Mouse (Mus musculus): Measurements from ENCODE around the gene Mpp1.
"Not testable (repeated sequence)": the region's sequence is repeated elsewhere in the genome, so short reads cannot be mapped to it uniquely, and the experiment has no call there.

The Mpp1 gene

GRCm38 (mm10) chrX:75130467-75131160 lies at the start of gene Mpp1:
Gene Mpp1 (minus strand): TSS chrX:75131016.
- in situ Hi-C loops (cut with MboI, MseI): no loop called here

DNA sequence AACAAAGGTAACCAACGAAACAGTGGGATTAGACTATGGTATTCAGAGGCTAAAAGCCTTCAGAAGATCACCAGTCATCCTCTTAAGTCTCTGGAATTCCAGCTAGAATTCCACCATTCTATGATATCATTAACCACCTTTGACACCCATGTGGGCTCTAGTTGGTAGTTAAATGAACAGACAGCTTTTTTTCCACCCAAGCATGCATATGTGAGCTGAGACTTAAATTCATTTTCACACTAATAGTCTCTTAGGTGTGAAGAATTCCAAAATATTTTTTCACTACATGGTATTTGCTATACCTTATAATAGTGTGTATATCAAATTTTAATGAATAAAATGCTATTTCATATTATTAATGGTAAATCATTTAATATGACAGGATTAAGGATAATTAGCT lies 32.9 kb upstream of the Mpp1 start, which contains the start of gene Smim9:
Gene Smim9, minus strand, starts transcription at position 101 of the 400 bp plus-strand sequence.
- in situ Hi-C loops (cut with MboI, MseI): no loop called here

DNA sequence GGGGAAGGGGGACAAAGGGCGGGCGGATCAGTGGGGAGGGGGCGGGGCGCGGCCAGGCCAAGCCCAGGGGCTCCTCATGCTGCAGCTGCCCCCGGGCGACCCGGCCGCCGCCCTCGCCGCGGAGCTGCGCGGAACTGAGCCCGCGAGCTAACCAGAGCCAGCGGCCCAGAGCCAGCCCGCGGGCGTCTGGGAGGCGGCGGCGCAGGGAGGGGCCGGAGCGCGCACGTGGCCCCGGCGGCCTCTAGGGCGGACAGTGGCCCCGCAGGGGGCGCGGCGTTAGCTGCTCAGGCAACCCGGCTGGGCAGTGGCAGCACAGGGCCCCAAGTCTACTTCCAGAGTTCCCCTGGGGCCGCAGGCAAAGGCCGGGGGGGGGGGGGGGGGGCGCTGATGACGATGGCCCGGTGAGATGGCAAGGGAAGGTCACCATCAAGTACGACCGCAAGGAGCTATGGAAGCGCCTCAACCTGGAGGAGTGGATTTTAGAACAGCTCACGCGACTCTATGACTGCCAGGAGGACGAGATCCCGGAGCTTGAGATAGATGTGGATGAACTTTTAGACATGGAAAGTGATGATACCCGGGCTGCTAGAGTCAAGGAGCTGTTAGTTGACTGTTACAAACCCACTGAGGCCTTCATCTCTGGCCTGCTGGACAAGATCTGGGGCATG lies 24.9 kb upstream of the Mpp1 start:
- in situ Hi-C loops (cut with MboI, MseI): no loop called here

GRCm38 (mm10) chrX:75152249-75152648 lies 21.4 kb upstream of the Mpp1 start:
- in situ Hi-C loops (cut with MboI, MseI): no loop called here

GRCm38 (mm10) chrX:75150304-75150703 lies 19.5 kb upstream of the Mpp1 start:
- in situ Hi-C loops (cut with MboI, MseI): no loop called here

DNA sequence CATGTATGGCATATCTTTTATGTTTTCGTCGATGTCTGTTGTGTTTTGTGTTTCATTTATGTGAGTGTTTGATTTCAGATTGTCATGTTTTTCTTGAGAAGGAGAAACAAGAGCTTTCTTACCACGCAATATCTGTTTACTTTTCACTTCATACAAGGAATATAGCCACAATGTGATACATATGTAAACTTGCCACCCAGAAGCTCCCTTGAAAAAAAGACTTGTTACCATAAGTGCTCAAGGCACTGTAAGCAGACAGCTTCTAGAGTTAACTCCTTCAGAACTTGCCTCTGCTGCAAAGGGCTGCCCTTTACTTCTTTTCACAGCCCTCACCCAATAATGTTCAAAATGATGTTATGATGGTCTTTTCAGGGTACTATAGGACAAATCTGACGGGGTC lies 17.6 kb upstream of the Mpp1 start:
- in situ Hi-C loops (cut with MboI, MseI): no loop called here

- in situ Hi-C loops (cut with MboI, MseI): not testable (repeated sequence)
Observed at GRCm38 (mm10) chrX:75143124-75143555, 12.3 kb upstream of the Mpp1 start.

GRCm38 (mm10) chrX:75138182-75138581 lies 7.4 kb upstream of the Mpp1 start:
- in situ Hi-C loops (cut with MboI, MseI): no loop called here

DNA sequence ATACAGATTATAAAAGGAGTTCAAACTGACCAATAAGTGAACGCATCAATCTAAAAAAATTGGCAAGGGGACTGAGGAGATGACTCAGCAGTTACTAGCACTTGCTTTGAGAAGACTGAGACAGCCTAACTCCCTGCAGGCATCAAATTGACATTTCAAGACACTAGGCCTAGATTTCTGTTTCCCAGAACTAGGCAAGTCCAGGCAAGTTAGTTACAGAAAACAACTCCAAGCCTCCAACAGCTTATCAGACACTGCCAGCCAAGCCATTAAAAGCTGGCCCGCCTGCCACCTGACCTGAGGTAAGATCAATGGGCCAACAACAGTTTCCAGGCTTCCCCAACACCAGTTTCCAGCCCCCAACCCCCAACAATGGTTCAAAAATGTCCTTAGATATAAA lies 6.9 kb upstream of the Mpp1 start:
- in situ Hi-C loops (cut with MboI, MseI): no loop called here

- in situ Hi-C loops (cut with MboI, MseI): no loop called here
Observed at GRCm38 (mm10) chrX:75136938-75137337, 6.1 kb upstream of the Mpp1 start.

GRCm38 (mm10) chrX:75129474-75129873 lies 1.3 kb downstream of the Mpp1 start:
- in situ Hi-C loops (cut with MboI, MseI): loop anchor here in 1 of 2 experiments (10.0 kb wide), 1 partner anchor 1435 kb away; no protein-coding TSS in a partner anchor

DNA sequence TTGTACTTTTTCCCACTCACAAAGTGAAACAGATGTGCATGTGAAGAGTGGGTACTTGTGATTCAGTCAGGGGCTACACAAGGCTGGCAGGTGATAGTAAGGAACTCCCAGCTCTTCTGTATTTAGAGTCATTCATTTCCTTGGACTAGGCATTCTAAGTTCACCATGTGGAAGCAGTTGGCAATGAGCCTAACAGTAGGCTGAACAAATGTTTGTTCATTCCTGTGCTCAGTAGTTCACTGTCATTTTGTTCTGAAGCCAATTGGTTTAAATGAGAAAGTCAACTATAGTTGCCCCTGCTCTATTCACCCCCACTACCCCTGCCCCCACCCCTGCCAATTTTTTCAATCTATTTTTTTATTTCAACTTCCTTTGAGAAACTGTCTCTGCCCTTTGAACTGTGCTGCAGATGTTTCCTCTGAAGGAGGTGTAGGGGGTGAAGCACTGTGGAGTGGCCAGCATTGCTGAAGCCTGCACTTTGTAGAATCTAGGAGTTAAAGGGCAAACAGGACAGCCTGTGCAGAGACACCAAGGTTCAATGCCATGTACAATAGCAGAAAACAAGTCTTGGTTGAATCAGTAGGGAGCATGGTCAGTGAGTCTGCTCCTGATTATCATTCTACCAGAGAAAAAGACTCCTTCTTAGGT lies 2.4 kb downstream of the Mpp1 start:
- in situ Hi-C loops (cut with MboI, MseI): loop anchor here in 1 of 2 experiments (10.0 kb wide), 1 partner anchor 1434 kb away; no protein-coding TSS in a partner anchor

DNA sequence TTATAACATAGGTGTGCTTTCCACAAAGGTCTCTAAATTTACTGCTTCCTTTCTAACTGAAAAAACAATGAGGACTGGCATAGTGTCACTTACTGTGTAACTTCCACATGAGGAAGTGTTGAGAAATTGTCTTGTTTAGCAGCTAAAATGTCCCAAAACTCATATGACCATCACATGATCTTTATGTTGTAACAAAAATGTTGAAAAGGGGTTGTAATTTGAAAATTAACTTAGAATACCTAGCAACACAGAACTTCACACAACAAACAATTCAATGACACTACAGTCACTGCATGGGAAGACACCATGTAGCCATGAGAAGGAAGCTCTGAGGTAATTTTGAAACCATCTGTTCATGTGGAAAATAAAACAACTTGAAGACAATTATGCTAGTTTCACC lies 3.9 kb downstream of the Mpp1 start:
- in situ Hi-C loops (cut with MboI, MseI): loop anchor here in 1 of 2 experiments (10.0 kb wide), 1 partner anchor 1432 kb away; no protein-coding TSS in a partner anchor

GRCm38 (mm10) chrX:75125606-75126005 lies 5.2 kb downstream of the Mpp1 start:
- in situ Hi-C loops (cut with MboI, MseI): loop anchor here in 1 of 2 experiments (10.0 kb wide), 1 partner anchor 1431 kb away; no protein-coding TSS in a partner anchor

- in situ Hi-C loops (cut with MboI, MseI): no loop called here
Observed at GRCm38 (mm10) chrX:75115550-75115949, 15.3 kb downstream of the Mpp1 start.

GRCm38 (mm10) chrX:75102293-75102692 lies 28.5 kb downstream of the Mpp1 start:
- in situ Hi-C loops (cut with MboI, MseI): no loop called here

DNA sequence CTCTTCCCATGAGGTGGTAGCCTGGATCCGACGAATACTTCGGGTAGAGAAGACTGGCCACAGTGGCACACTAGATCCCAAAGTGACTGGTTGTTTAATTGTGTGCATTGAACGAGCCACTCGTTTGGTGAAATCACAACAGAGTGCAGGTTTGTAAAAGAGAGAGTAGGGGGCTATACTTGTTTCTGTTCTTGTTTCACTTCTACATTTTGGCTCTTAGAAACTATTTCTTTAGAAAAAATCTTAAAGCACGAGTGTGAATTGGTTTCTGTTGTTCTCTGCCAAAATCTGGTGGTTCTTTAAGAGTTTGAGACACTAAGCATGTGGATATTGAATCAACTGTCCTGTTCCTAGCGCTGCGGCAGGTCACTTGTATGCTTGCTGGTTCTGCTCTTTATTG lies 32.0 kb downstream of the Mpp1 start:
- in situ Hi-C loops (cut with MboI, MseI): loop anchor here in 1 of 2 experiments (10.0 kb wide), 1 partner anchor 674 kb away; the partner anchor contains the start of gene G6pdx

- in situ Hi-C loops (cut with MboI, MseI): loop anchor here in 1 of 2 experiments (10.0 kb wide), 1 partner anchor 671 kb away; the partner anchor contains the start of gene G6pdx
Observed at GRCm38 (mm10) chrX:75096163-75096770, 34.5 kb downstream of the Mpp1 start.

GRCm38 (mm10) chrX:75095369-75096162 lies 35.2 kb downstream of the Mpp1 start, which contains the start of gene Dkc1:
Gene Dkc1 (plus strand): TSS chrX:75095854.
- in situ Hi-C loops (cut with MboI, MseI): loop anchor here in 1 of 2 experiments (10.0 kb wide), 1 partner anchor 671 kb away; the partner anchor contains the start of gene G6pdx

DNA sequence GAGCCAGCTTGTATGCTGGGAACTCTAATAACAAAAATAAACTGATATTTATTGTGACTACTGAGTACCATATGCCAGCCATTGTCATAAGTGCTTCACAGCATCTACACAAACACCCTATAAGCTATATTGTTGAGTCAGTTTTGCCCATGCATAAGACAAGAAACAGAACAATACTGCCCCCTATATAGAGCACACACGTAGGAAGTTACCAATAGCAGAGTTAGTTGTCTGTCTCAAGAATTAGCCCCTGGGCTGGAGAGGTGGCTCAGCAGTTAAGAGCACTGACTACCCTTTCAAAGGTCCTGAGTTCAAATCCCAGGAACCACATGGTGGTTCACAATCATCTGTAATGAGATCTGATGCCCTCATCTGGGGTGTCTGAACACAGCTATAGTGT lies 45.2 kb downstream of the Mpp1 start:
- in situ Hi-C loops (cut with MboI, MseI): loop anchor here in 1 of 2 experiments (5.0 kb wide), 1 partner anchor 1512 kb away; no protein-coding TSS in a partner anchor

Data from T-helper 17 cell (primary cell).